Mouse (Mus musculus) limb, embryonic 11.5 days (tissue): ENCODE measurements around the gene Rrbp1. TPM values are rescaled to one million over a fixed set of nuclear protein-coding genes. Genes with fewer than 3 reads are reported as not detected.
A peak's percentile ranks its signal among the peaks of the same experiment; 100 is the strongest.

ENCODE experiments used
- ATAC-seq: fragments of 200-750 bp; cut with Nextera tagmentation; 2 replicates; pipeline ENCODE4 v1.8.0; 2017; ENCODE audit warnings: low read depth; ENCODE audit not compliant: insufficient number of reproducible peaks, low FRiP score, low TSS enrichment
- DNase-seq: peaks from one replicate; pipeline ENCODE4 v3.0.0-alpha.2; 2015; ENCODE audit warnings: low spot score
- H3K27ac ChIP-seq: fragments of 300-500 bp; sonication (generic); replicated peaks from 2 replicates; pipeline ENCODE4 v1.5.1; 2014; ENCODE audit warnings: low read depth, mild to moderate bottlenecking, low read length
- H3K27me3 ChIP-seq: fragments of 300-500 bp; sonication (generic); 2 replicates; pipeline ENCODE4 v1.6.1; 2014; ENCODE audit warnings: mild to moderate bottlenecking, low read length, mixed read lengths; ENCODE audit not compliant: control insufficient read depth, insufficient read depth
- H3K36me3 ChIP-seq: fragments of 300-500 bp; sonication (generic); 2 replicates; pipeline ENCODE4 v1.6.1; 2014; ENCODE audit warnings: mild to moderate bottlenecking, low read length, moderate library complexity, mixed read lengths; ENCODE audit not compliant: control insufficient read depth, insufficient read depth
- H3K4me1 ChIP-seq: fragments of 300-500 bp; sonication (generic); 2 replicates; pipeline ENCODE4 v1.6.1; 2014; ENCODE audit warnings: low read length, mixed read lengths; ENCODE audit not compliant: control insufficient read depth, insufficient read depth
- H3K4me2 ChIP-seq: fragments of 300-500 bp; sonication (generic); 2 replicates; pipeline ENCODE4 v1.6.1; 2014; ENCODE audit warnings: low read depth, mild to moderate bottlenecking, moderate library complexity; ENCODE audit not compliant: severe bottlenecking
- H3K4me3 ChIP-seq: fragments of 300-500 bp; sonication (generic); 2 replicates; pipeline ENCODE4 v1.5.1; 2014; ENCODE audit warnings: low read depth, low read length
- H3K9ac ChIP-seq: fragments of 300-500 bp; sonication (generic); 2 replicates; pipeline ENCODE4 v1.6.1; 2014; ENCODE audit warnings: mild to moderate bottlenecking, low read length
- H3K9me3 ChIP-seq: fragments of 300-500 bp; sonication (generic); 2 replicates; pipeline ENCODE4 v1.6.1; 2016; ENCODE audit warnings: low read length; ENCODE audit not compliant: control insufficient read depth
- WGBS: fragments of 180-500 bp; shearing (Covaris S2); extraction: QIAGEN DNeasy Blood & Tissue Kit; methylation state at CpG from one replicate; pipeline ENCODE4 v1.1.7; 2014; 5-methylcytosine and 5-hydroxymethylcytosine counted together
- polyA plus RNA-seq: library from polyadenylated mRNA; unstranded; fragments of >200 nt; fragmentation: Nextera tagmentation; extraction: Ambion mirVana; gene quantifications from 2 replicates; pipeline ENCODE4 v1.2.1, GENCODE M21; 2014

Rrbp1 gene
- polyA plus RNA-seq, 1 experiment from 2014 or later: 57.0 TPM

DNA sequence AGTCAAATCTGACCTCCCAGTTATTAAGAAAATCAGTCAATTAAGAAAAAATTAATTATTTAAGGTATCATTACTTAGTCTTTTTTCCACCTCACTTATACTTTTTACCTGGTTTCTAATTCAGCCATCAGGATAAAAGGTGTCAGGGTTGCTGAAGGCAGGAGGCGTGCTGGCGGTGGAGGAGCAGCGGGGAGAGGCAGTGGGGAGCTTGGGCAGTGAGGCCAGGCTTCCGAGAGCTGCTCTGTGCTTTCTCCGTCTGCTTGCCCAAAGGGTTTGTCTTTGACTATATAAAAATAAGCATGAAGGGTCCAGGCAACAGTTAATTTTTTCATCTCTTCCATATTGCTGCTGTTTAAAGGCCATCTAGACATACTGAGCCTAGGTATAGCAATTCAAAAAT is 77.5 kb downstream of the Rrbp1 start:
- no peaks in the 10 kb centered on the region for H3K4me1 ChIP-seq
- no peaks in the 10 kb centered on the region for H3K9me3 ChIP-seq
- no peak overlapping the region for H3K4me3 ChIP-seq
- WGBS: 93% methylated on average over 5 of the region's 5 CpGs
- H3K27me3 ChIP-seq: no peaks in the 10 kb centered on the region
- no peaks in the 10 kb centered on the region for H3K36me3 ChIP-seq
- no peak for DNase-seq
- no peak for ATAC-seq
- H3K27ac ChIP-seq: no peak overlapping the region
- H3K4me2 ChIP-seq: no peak overlapping the region
- no peak overlapping the region for H3K9ac ChIP-seq

DNA sequence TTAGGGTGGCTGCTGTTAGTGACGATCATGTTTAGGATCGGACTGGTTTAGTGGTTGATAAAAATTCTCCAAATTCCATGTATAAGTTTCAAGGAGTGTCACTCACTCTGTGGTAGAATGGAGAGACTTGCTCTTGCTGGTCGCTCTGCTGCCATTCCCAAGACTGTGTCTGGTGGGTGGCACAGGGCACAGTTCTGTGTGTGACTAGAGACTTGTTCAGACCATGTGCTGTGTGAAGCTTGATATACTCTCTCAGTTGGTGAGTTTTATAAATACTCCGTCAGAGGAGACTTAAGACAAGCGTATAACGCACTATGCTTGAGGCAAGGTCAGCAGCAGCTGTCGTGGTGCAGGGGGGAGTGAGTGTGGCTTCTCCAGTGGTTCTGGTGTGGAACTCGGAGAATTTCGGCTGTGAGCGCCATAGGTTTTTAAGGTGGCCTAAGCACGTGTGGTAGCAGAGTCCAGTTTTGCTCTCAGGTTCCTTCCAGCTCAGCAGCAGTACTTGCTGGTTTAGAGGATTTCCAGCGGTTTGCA is 78.7 kb downstream of the Rrbp1 start:
- H3K4me2 ChIP-seq: no peak overlapping the region
- no peak overlapping the region for H3K27ac ChIP-seq
- 89% methylated on average over 12 of the region's 12 CpGs for WGBS
- no peaks in the 10 kb centered on the region for H3K4me1 ChIP-seq
- no peaks in the 10 kb centered on the region for H3K9me3 ChIP-seq
- no peaks in the 10 kb centered on the region for H3K36me3 ChIP-seq
- no peak for DNase-seq
- no peak overlapping the region for H3K4me3 ChIP-seq
- H3K27me3 ChIP-seq: no peaks in the 10 kb centered on the region
- ATAC-seq: no peak
- H3K9ac ChIP-seq: no peak overlapping the region

DNA sequence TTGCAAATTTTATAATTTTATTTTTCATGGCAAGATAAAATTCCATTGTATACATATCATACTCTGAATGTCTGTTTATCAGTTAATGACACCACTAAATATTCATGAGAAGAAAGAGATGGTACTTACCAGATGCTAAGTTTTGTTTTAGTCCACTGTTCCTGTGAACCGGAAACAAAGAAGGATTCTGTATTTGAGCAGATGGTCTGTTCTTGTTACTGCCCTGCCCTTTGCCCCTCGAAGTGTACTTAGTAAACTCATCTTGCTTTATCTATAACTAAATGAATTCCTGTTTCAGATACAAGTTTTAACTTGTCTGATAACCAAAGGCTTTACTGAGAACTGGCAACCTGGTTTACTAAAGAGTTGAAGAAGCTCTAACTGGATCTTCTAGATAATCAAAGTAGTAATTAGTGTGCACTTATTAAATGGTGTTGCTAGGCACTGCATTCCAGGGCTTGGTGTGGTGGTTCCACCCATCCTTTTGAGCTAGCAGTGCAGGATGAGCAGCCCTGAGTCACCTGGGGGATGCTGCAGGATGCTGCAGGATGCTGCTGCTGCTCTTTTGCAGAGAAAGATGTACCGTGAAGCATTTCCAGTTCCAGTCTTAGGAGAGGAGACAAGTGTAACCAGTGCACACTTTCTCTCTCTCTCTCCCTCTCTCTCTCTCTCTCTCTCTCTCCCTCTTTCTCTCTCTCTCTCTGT is 81.3 kb downstream of the Rrbp1 start:
- Histone ChIP-seq H3K4me1 (no peaks in the 10 kb centered on the region), H3K4me2 (no peak overlapping the region), H3K4me3 (no peak overlapping the region), H3K27me3 (no peaks in the 10 kb centered on the region), H3K27ac (no peak overlapping the region), H3K9me3 (no peaks in the 10 kb centered on the region), H3K9ac (no peak overlapping the region), H3K36me3 (no peaks in the 10 kb centered on the region)
- DNase-seq (no peak), ATAC-seq (no peak)
- 66% methylated on average over 3 of the region's 3 CpGs for WGBS

DNA sequence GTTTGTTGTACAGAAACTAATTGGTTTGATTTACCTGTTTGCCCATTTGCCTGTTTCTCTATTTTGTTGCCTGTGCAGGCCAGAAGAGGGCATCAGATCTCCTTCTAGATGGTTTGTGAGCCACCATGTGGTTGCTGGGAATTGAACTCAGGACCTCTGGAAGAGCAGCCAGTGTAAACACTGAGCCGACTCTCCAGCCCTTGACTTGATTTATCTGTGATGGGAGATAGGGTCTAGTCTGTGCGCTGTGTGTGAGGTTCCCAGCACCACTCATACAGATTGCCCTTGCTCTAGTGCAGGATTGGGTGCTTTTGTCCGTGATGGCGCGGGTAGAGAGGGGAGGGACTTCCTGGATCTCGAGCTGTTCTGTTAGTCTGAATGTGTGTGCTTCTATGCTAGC is 85.2 kb downstream of the Rrbp1 start:
- H3K4me3 ChIP-seq: no peak overlapping the region
- no peak overlapping the region for H3K27ac ChIP-seq
- DNase-seq (no peak), ATAC-seq (no peak)
- WGBS: 91% methylated on average over 6 of the region's 6 CpGs
- H3K9me3 ChIP-seq: no peaks in the 10 kb centered on the region
- H3K4me1 ChIP-seq: no peaks in the 10 kb centered on the region
- H3K9ac ChIP-seq: no peak overlapping the region
- H3K4me2 ChIP-seq: no peak overlapping the region
- H3K36me3 ChIP-seq: no peaks in the 10 kb centered on the region
- H3K27me3 ChIP-seq: no peaks in the 10 kb centered on the region

DNA sequence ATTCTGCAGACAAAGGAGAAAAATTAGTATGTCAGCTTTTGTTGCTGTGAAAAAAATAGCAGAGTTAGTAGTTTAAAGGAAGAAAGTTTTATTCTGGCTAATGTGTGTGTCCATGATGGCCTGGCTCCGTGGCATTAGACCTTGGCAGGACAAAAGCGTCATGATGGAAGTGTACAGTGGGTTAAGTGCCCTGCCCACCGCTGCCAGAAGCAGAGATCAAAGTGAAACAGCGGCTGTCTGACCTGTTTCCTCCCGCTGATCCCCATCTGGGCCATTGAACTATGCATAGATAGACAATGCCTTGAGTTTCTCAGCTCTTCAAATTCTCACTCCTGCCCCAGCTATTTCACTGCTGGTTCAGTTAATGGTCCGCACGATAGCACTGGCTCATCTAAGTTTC is 87.0 kb downstream of the Rrbp1 start:
- 56% methylated on average over 7 of the region's 7 CpGs for WGBS
- no peak for ATAC-seq
- no peak overlapping the region for H3K27ac ChIP-seq

DNA sequence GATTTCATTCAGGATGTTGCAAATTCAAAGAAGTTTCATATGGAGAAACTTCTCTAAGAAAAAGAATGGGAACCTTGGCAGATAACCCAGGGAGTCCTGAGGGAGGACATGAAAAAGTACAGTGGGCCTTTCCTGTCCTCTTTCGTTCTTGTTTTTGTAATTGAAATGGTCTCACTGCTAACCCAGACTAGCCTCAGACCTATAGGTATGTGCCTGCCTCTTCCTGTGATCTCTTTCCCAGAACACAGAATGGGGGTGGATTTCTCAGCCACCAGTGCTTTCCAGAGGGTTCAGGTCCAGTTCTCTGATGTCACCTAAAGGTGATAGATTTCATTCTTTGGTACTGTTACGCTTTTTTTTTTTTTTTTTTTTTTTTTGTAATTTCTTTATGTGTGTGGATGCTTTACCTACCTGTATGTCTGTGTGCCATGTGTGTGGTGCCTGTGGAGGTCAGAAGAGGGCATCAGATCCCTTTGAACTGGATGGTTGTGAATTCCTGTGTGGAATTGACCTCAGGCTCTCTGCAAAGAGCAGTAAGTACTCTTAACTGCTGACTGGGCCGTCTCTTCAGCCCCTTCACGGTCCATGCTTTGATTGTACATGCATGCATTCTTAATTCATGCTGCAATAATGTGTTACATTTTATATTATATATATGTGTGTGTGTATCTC is 92.1 kb downstream of the Rrbp1 start:
- no peaks in the 10 kb centered on the region for H3K27me3 ChIP-seq
- no peak overlapping the region for H3K4me2 ChIP-seq
- H3K36me3 ChIP-seq: no peaks in the 10 kb centered on the region
- 44% methylated on average over 4 of the region's 4 CpGs for WGBS
- H3K9ac ChIP-seq: no peak overlapping the region
- ATAC-seq (no peak), DNase-seq (no peak)
- 0 out of 2 replicates have a peak, but pooled peaks cover 3% of the 10 kb centered on the region for H3K4me1 ChIP-seq
- H3K27ac ChIP-seq: no peak overlapping the region
- no peak overlapping the region for H3K4me3 ChIP-seq
- H3K9me3 ChIP-seq: no peaks in the 10 kb centered on the region

More for the DNA sequence above, 87.0 kb downstream of the Rrbp1 start:
- Histone ChIP-seq H3K27me3 (no peaks in the 10 kb centered on the region), H3K36me3 (no peaks in the 10 kb centered on the region), H3K9me3 (no peaks in the 10 kb centered on the region), H3K4me3 (no peak overlapping the region), H3K9ac (no peak overlapping the region), H3K4me1 (no peaks in the 10 kb centered on the region), H3K4me2 (no peak overlapping the region)
- no peak for DNase-seq

DNA sequence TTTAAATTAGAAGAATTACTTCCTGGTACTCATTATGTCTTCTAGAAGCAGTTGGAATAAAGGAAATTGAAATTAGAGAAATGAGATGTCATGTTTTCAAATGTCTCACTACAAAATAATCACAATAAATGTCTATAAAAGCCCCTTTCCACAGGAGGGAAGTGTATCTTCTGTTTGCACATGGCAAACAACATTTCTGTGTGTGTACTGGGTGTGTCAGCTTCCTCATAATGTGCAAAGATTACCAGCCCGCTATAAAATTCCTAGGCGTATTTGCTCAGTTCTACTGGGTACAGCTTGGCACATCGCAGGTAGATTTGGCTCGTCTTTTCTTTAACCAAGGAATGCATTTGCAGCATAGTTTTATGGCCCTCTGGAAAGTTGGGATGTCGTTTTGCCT is 93.4 kb downstream of the Rrbp1 start:
- no peak for ATAC-seq
- H3K36me3 ChIP-seq: no peaks in the 10 kb centered on the region
- no peak overlapping the region for H3K27ac ChIP-seq
- H3K9ac ChIP-seq: no peak overlapping the region
- H3K4me2 ChIP-seq: no peak overlapping the region
- H3K9me3 ChIP-seq: no peaks in the 10 kb centered on the region
- WGBS: 79% methylated on average over 5 of the region's 5 CpGs
- H3K4me1 ChIP-seq: 0 out of 2 replicates have a peak, but pooled peaks cover 3% of the 10 kb centered on the region
- H3K27me3 ChIP-seq: no peaks in the 10 kb centered on the region
- no peak for DNase-seq
- no peak overlapping the region for H3K4me3 ChIP-seq

DNA sequence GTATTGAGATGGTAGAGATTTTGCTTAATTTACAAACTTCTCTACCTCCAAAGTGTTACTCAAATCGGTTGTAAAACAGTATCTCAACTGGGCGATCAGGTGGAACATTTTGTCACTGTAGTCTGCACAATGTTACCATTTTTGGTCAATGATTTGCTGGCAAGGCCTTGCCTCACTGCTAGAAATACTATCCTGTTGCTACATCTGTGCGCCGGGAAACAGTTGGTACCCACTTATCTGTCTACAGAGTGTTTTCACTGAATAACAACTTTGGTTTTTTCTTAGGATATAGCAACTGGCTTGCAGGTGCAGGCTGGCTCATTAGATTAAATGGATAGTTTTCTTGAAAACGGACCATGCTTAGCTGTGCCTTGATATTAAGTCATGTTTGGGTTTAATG is 94.8 kb downstream of the Rrbp1 start:
- DNase-seq (no peak), ATAC-seq (no peak)
- H3K4me3 ChIP-seq: peak overlapping the region; percentile 75
- H3K36me3 ChIP-seq: no peaks in the 10 kb centered on the region
- 0 out of 2 replicates have a peak, but pooled peaks cover 3% of the 10 kb centered on the region for H3K4me1 ChIP-seq
- no peak overlapping the region for H3K27ac ChIP-seq
- H3K4me2 ChIP-seq: peak overlapping the region; percentile 74
- WGBS: 11% methylated on average over 5 of the region's 5 CpGs
- peak overlapping the region; percentile 87; the same call in 1 of the 2 replicates for H3K9ac ChIP-seq
- H3K9me3 ChIP-seq: no peaks in the 10 kb centered on the region
- no peaks in the 10 kb centered on the region for H3K27me3 ChIP-seq
